Comparison of ENCODE assay signal across 9 mouse cellular contexts in the genomic region with DNA sequence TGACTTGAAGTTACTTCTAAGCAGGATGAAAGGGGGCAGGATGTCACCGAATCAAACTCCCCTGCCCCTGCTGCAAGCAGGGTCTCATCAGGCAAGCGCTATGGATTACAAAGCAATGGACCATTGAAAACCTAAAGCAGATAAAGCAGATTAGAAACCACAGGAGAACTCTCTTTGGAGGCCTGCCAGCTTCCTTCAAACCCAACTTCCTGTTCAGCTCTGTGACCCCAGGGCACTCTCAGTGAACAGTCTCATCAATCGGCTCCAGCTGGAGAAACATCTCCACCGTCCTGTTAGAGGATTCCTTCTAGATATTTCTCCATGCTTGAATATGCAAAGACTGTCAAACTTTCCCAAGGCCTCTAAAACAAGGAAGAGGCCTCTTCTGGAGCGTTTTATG.
A peak's percentile ranks its signal among the peaks of the same experiment; 100 is the strongest.
DNase-seq lines count a peak whose midpoint lies in the region; ATAC-seq and TF ChIP-seq lines count a peak whose summit lies in the region.
"Had no signal": no experiment of that assay in that cellular context is flagged by ENCODE, and none has a peak within 500 bp of the region (broad histone marks: within the 10 kb centered on the region; RNA-seq: fewer than 3 reads in every experiment).

No protein-coding gene starts in this region.

- H3K9ac ChIP-seq in midbrain, postnatal 0 days (replicated peaks; ENCODE audit: low read length, poor library complexity, severe bottlenecking), result no peak overlapping the region
- H3K9ac ChIP-seq in midbrain, embryonic 16.5 days (ENCODE audit: low read depth, low read length), result no peak overlapping the region
- H3K9ac ChIP-seq in hindbrain, postnatal 0 days (replicated peaks; ENCODE audit: low read length), result no peak overlapping the region
- H3K9ac ChIP-seq: limb, embryonic 12.5 days had no signal

- H3K4me3 ChIP-seq in midbrain, postnatal 0 days (ENCODE audit: low read depth, low read length), result no peak overlapping the region
- no peak overlapping the region for H3K4me3 ChIP-seq in midbrain, embryonic 16.5 days (ENCODE audit: low read depth, low read length)
- H3K4me3 ChIP-seq in hindbrain, postnatal 0 days (ENCODE audit: low read length), result no peak overlapping the region
- H3K4me3 ChIP-seq: limb, embryonic 12.5 days had no signal

- TF ChIP-seq CTCF in midbrain, postnatal 0 days (IDR thresholded peaks at IDR 0.05), result no peak
- no peak for TF ChIP-seq CTCF in hindbrain, postnatal 0 days (IDR thresholded peaks at IDR 0.05; ENCODE audit: low read depth)

- ATAC-seq in CD4-positive, CD25-positive, alpha-beta regulatory T cell, adult 4 months, result no peak
- no peak for ATAC-seq in midbrain, postnatal 0 days (ENCODE audit: low FRiP score)
- no peak for ATAC-seq in midbrain, embryonic 16.5 days
- no peak for ATAC-seq in hindbrain, postnatal 0 days

- H3K27me3 ChIP-seq in midbrain, postnatal 0 days (ENCODE audit: insufficient read depth, low read length), result no peaks in the 10 kb centered on the region
- no peaks in the 10 kb centered on the region for H3K27me3 ChIP-seq in midbrain, embryonic 16.5 days (ENCODE audit: control insufficient read depth, insufficient read depth, low read depth, low read length)
- H3K27me3 ChIP-seq in hindbrain, postnatal 0 days (ENCODE audit: insufficient read depth, low read length), result no peaks in the 10 kb centered on the region
- H3K27me3 ChIP-seq: limb, embryonic 12.5 days had no signal

- no peaks in the 10 kb centered on the region for H3K9me3 ChIP-seq in midbrain, postnatal 0 days (ENCODE audit: low read length)
- H3K9me3 ChIP-seq in midbrain, embryonic 16.5 days (replicated peaks; ENCODE audit: control insufficient read depth, low read length, poor library complexity, severe bottlenecking), result no peaks in the 10 kb centered on the region
- H3K9me3 ChIP-seq in hindbrain, postnatal 0 days (ENCODE audit: low read length), result no peaks in the 10 kb centered on the region
- H3K9me3 ChIP-seq: limb, embryonic 12.5 days had no signal

- 40% methylated on average over 5 of the region's 5 CpGs for WGBS in midbrain, postnatal 0 days
- WGBS in midbrain, embryonic 16.5 days, result 43% methylated on average over 5 of the region's 5 CpGs
- 56% methylated on average over 5 of the region's 5 CpGs for WGBS in hindbrain, postnatal 0 days

- H3K4me1 ChIP-seq in midbrain, postnatal 0 days (ENCODE audit: insufficient read depth, low read length), result no peaks in the 10 kb centered on the region; the same call in 1 of the 2 replicates
- peaks cover 5% of the 10 kb centered on the region; the same call in 1 of the 2 replicates for H3K4me1 ChIP-seq in midbrain, embryonic 16.5 days (ENCODE audit: control insufficient read depth, insufficient read depth, low read length)
- H3K4me1 ChIP-seq in hindbrain, postnatal 0 days (ENCODE audit: insufficient read depth, low read length), result no peaks in the 10 kb centered on the region; the same call in 1 of the 2 replicates

- no peak overlapping the region for H3K4me2 ChIP-seq in midbrain, postnatal 0 days (ENCODE audit: low read depth, low read length, poor library complexity, severe bottlenecking)
- no peak overlapping the region for H3K4me2 ChIP-seq in midbrain, embryonic 16.5 days (ENCODE audit: low read length)
- no peak overlapping the region for H3K4me2 ChIP-seq in hindbrain, postnatal 0 days (ENCODE audit: low read depth, low read length)
- H3K4me2 ChIP-seq: limb, embryonic 12.5 days had no signal

- no peaks in the 10 kb centered on the region for H3K36me3 ChIP-seq in midbrain, postnatal 0 days (ENCODE audit: insufficient read depth, low read length)
- no peaks in the 10 kb centered on the region for H3K36me3 ChIP-seq in midbrain, embryonic 16.5 days (ENCODE audit: control insufficient read depth, insufficient read depth, low read length)
- no peaks in the 10 kb centered on the region for H3K36me3 ChIP-seq in hindbrain, postnatal 0 days (ENCODE audit: insufficient read depth, low read length)
- H3K36me3 ChIP-seq: limb, embryonic 12.5 days had no signal

- peak; percentile 55 for DNase-seq in CD4-positive, CD25-positive, alpha-beta regulatory T cell, adult 2 months (ENCODE audit: low read depth, low spot score)
- peak; percentile 63 for DNase-seq in midbrain, postnatal 0 days (ENCODE audit: low spot score)
- DNase-seq in hindbrain, postnatal 0 days (ENCODE audit: low spot score), result peak; percentile 63
- DNase-seq in lung, postnatal 36 days, result peak; percentile 83
- DNase-seq in urinary bladder, postnatal 10 days (ENCODE audit: low spot score), result no peak
- DNase-seq in ovary, postnatal 14 days (ENCODE audit: low spot score), result no peak

- no peak overlapping the region for H3K27ac ChIP-seq in midbrain, postnatal 0 days (ENCODE audit: low read depth, low read length)
- no peak overlapping the region for H3K27ac ChIP-seq in midbrain, embryonic 16.5 days (ENCODE audit: low read length)
- no peak overlapping the region for H3K27ac ChIP-seq in hindbrain, postnatal 0 days
- H3K27ac ChIP-seq: limb, embryonic 12.5 days had no signal

Comparison
In these comparisons a context has a peak if more than half of its experiments do, and no peak if none do; other contexts are left out.
1. DNase-seq: peak in CD4-positive, CD25-positive, alpha-beta regulatory T cell, adult 2 months (single experiment), midbrain, postnatal 0 days (single experiment), hindbrain, postnatal 0 days (single experiment) and lung, postnatal 36 days (single experiment); none in urinary bladder, postnatal 10 days (single experiment) and ovary, postnatal 14 days (single experiment).